ENCODE assay signal across 8 mouse cellular contexts in the genomic region with DNA sequence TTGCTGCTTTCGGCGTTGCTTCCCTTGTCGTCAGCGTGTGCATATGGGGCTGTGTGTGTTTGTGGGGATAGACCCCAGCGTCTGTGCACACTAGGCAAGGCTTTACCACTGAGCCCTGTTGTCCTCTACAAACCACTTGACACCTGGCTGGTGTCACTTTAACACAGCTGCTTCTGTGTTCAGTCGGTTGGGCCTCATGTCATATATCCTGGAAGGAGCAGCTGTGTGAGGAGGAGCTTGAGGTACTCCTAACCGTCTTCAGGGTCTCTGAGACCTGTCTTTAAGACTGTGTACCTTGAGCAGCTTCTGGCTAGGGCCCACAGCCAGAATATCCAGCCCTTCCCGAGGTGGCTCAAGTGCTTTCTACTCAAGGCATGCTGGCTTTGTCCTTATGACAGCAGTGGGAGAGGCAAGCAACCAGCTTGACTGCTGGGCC. TPM values are rescaled to one million over a fixed set of nuclear protein-coding genes. Genes with fewer than 3 reads are reported as not detected.
DNase-seq lines count a peak whose midpoint lies in the region; ATAC-seq lines count a peak whose summit lies in the region.

No protein-coding gene starts in this region.

- H3K4me2 ChIP-seq in heart, embryonic 16.5 days (ENCODE audit: low read depth, low read length) = peak overlapping the region; percentile 29
- H3K4me2 ChIP-seq in forebrain, embryonic 11.5 days (ENCODE audit: low read depth, low read length, severe bottlenecking) = 0 out of 2 replicates have a peak overlapping the region, but pooled peaks have one; percentile 45
- peak overlapping the region; percentile 19 for H3K4me2 ChIP-seq in liver, embryonic 12.5 days
- peak overlapping the region; percentile 1 for H3K4me2 ChIP-seq in stomach, embryonic 14.5 days (replicated peaks; ENCODE audit: low read depth, low read length)

- H3K9ac ChIP-seq in heart, embryonic 16.5 days (ENCODE audit: low read length) = peak overlapping the region; percentile 3; the same call in 1 of the 2 replicates
- H3K9ac ChIP-seq in forebrain, embryonic 11.5 days (ENCODE audit: low read length) = peak overlapping the region; percentile 35
- no peak overlapping the region for H3K9ac ChIP-seq in liver, embryonic 12.5 days
- no peak overlapping the region for H3K9ac ChIP-seq in stomach, embryonic 14.5 days (replicated peaks; ENCODE audit: low read depth, low read length)

- no peak for DNase-seq in heart, adult 9 months (ENCODE audit: low spot score in 2 of 2)
- no peak for DNase-seq in forebrain, embryonic 11.5 days (ENCODE audit: low spot score)
- no peak for DNase-seq in adrenal gland, adult 8-10 months
- no peak for DNase-seq in gastrocnemius, adult 18-20 months (ENCODE audit: low spot score)
- no peak for DNase-seq in kidney, adult 11 months

- peak overlapping the region; percentile 76 for H3K27ac ChIP-seq in heart, embryonic 16.5 days (ENCODE audit: low read length)
- H3K27ac ChIP-seq in forebrain, embryonic 11.5 days (ENCODE audit: low read depth, low read length) = peak overlapping the region; percentile 73; the same call in 1 of the 2 replicates
- peak overlapping the region; percentile 0; the same call in 1 of the 2 replicates for H3K27ac ChIP-seq in liver, embryonic 12.5 days
- H3K27ac ChIP-seq in stomach, embryonic 14.5 days (ENCODE audit: low read length) = peak overlapping the region; percentile 55

- no peaks in the 10 kb centered on the region for H3K27me3 ChIP-seq in heart, embryonic 16.5 days (ENCODE audit: control insufficient read depth, insufficient read depth, low read length)
- H3K27me3 ChIP-seq in forebrain, embryonic 11.5 days (ENCODE audit: control insufficient read depth, insufficient read depth, low read length) = no peaks in the 10 kb centered on the region
- no peaks in the 10 kb centered on the region for H3K27me3 ChIP-seq in liver, embryonic 12.5 days (replicated peaks)
- no peaks in the 10 kb centered on the region for H3K27me3 ChIP-seq in stomach, embryonic 14.5 days (ENCODE audit: control insufficient read depth, insufficient read depth, low read length)

- no peak overlapping the region for H3K4me3 ChIP-seq in heart, embryonic 16.5 days (ENCODE audit: low read length)
- no peak overlapping the region for H3K4me3 ChIP-seq in forebrain, embryonic 11.5 days (ENCODE audit: low read depth, low read length)
- H3K4me3 ChIP-seq in liver, embryonic 12.5 days = no peak overlapping the region
- H3K4me3 ChIP-seq in stomach, embryonic 14.5 days (ENCODE audit: low read depth, low read length) = no peak overlapping the region

- peak; percentile 69 for ATAC-seq in heart, embryonic 16.5 days (replicated peaks; ENCODE audit: extremely low read depth, insufficient read depth, low FRiP score)
- no peak for ATAC-seq in forebrain, embryonic 11.5 days (replicated peaks; ENCODE audit: low FRiP score)
- ATAC-seq in liver, embryonic 12.5 days = no peak
- ATAC-seq in stomach, embryonic 14.5 days (ENCODE audit: insufficient number of reproducible peaks, insufficient read depth, low FRiP score, low read depth) = no peak

- no peaks in the 10 kb centered on the region for H3K36me3 ChIP-seq in heart, embryonic 16.5 days (ENCODE audit: control insufficient read depth, insufficient read depth)
- H3K36me3 ChIP-seq in forebrain, embryonic 11.5 days (ENCODE audit: control insufficient read depth, insufficient read depth, low read length) = no peaks in the 10 kb centered on the region
- peaks cover 15% of the 10 kb centered on the region for H3K36me3 ChIP-seq in liver, embryonic 12.5 days
- no peaks in the 10 kb centered on the region for H3K36me3 ChIP-seq in stomach, embryonic 14.5 days (ENCODE audit: control insufficient read depth, insufficient read depth, low read length)

- 41% methylated on average over 8 of the region's 8 CpGs for WGBS in heart, embryonic 16.5 days
- WGBS in forebrain, embryonic 11.5 days = 65% methylated on average over 8 of the region's 8 CpGs
- 47% methylated on average over 8 of the region's 8 CpGs for WGBS in liver, embryonic 12.5 days (ENCODE audit: insufficient replicate concordance)
- WGBS in stomach, embryonic 14.5 days = 44% methylated on average over 8 of the region's 8 CpGs

- H3K4me1 ChIP-seq in heart, embryonic 16.5 days (ENCODE audit: control insufficient read depth, insufficient read depth, low read length) = peaks cover 78% of the 10 kb centered on the region
- H3K4me1 ChIP-seq in forebrain, embryonic 11.5 days (replicated peaks; ENCODE audit: control insufficient read depth, insufficient read depth, low read length) = peaks cover 30% of the 10 kb centered on the region
- peaks cover 79% of the 10 kb centered on the region for H3K4me1 ChIP-seq in liver, embryonic 12.5 days
- H3K4me1 ChIP-seq in stomach, embryonic 14.5 days (ENCODE audit: control insufficient read depth, insufficient read depth, low read length) = peaks cover 47% of the 10 kb centered on the region

- no peaks in the 10 kb centered on the region for H3K9me3 ChIP-seq in heart, embryonic 16.5 days (replicated peaks; ENCODE audit: control insufficient read depth, low read length)
- H3K9me3 ChIP-seq in forebrain, embryonic 11.5 days (ENCODE audit: control insufficient read depth, low read length) = no peaks in the 10 kb centered on the region
- H3K9me3 ChIP-seq in liver, embryonic 12.5 days (replicated peaks) = no peaks in the 10 kb centered on the region
- no peaks in the 10 kb centered on the region for H3K9me3 ChIP-seq in stomach, embryonic 14.5 days (ENCODE audit: control insufficient read depth, low read depth, low read length)

RNA-seq across cellular contexts. Expression of a gene that starts 7.3 kb away (rescaled TPM):
- polyA plus RNA-seq in heart, embryonic 16.5 days (2015; fragmentation: Nextera tagmentation; extraction: Ambion mirVana) = 130 and 143 TPM in 2 replicates
- polyA plus RNA-seq in forebrain, embryonic 11.5 days (2014; fragmentation: Nextera tagmentation; extraction: Ambion mirVana) = 63.6 and 74.2 TPM in 2 replicates
- polyA plus RNA-seq in liver, embryonic 12.5 days (2016; fragmentation: Nextera tagmentation; extraction: Ambion mirVana) = 42.9 and 43.3 TPM in 2 replicates
- 106 and 108 TPM in 2 replicates for polyA plus RNA-seq in stomach, embryonic 14.5 days (2014; fragmentation: Nextera tagmentation; extraction: Ambion mirVana)
- total RNA-seq in adrenal gland, adult 8-10 months (2022) = 1,000 to 10,000 TPM; 1,117 to 1,520 (median 1,260) TPM
- 100 to 1,000 TPM; 764 to 769 TPM for total RNA-seq in gastrocnemius, adult 18-20 months (2021)

Comparison
In these comparisons a context has a peak if more than half of its experiments do, and no peak if none do; other contexts are left out.
1. H3K27ac ChIP-seq: peak in every context shown above with its lines; median percentile 76 in heart, embryonic 16.5 days; 73 in forebrain, embryonic 11.5 days; 55 in stomach, embryonic 14.5 days; 0 in liver, embryonic 12.5 days.
2. H3K9ac ChIP-seq: peak in heart, embryonic 16.5 days (single experiment) and forebrain, embryonic 11.5 days (single experiment); none in liver, embryonic 12.5 days (single experiment) and stomach, embryonic 14.5 days (single experiment).
3. Peak in every context shown above with its lines, with median percentiles within 50 percentile points of each other: H3K4me2 ChIP-seq.